Mouse (Mus musculus) neural tube, embryonic 13.5 days (tissue): Measurements from ENCODE around the gene Arhgdia. TPM values are rescaled to one million over a fixed set of nuclear protein-coding genes. Genes with fewer than 3 reads are reported as not detected.

Experiments used
- ATAC-seq: fragments of 200-750 bp; cut with Nextera tagmentation; 2 replicates; pipeline ENCODE4 v1.8.0; 2017; ENCODE audit warnings: low read depth, mild to moderate bottlenecking, moderate TSS enrichment, moderate library complexity
- H3K27ac ChIP-seq: fragments of 300-500 bp; sonication (generic); replicated peaks from 2 replicates; pipeline ENCODE4 v1.5.1; 2015; ENCODE audit warnings: moderate library complexity, mild to moderate bottlenecking, inconsistent platforms
- H3K27me3 ChIP-seq: fragments of 300-500 bp; sonication (generic); 2 replicates; pipeline ENCODE4 v1.6.1; 2015; ENCODE audit warnings: mild to moderate bottlenecking, inconsistent platforms
- H3K36me3 ChIP-seq: fragments of 300-500 bp; sonication (generic); 2 replicates; pipeline ENCODE4 v1.6.1; 2015; ENCODE audit warnings: mild to moderate bottlenecking, inconsistent platforms
- H3K4me1 ChIP-seq: fragments of 300-500 bp; sonication (generic); replicated peaks from 2 replicates; pipeline ENCODE4 v1.6.1; 2015; ENCODE audit warnings: inconsistent platforms
- H3K4me2 ChIP-seq: fragments of 300-500 bp; sonication (generic); 2 replicates; pipeline ENCODE4 v1.6.1; 2015; ENCODE audit warnings: inconsistent platforms, mild to moderate bottlenecking, moderate library complexity
- H3K4me3 ChIP-seq: fragments of 300-500 bp; sonication (generic); 2 replicates; pipeline ENCODE4 v1.5.1; 2015; ENCODE audit warnings: mild to moderate bottlenecking, inconsistent platforms
- H3K9ac ChIP-seq: fragments of 300-500 bp; sonication (generic); 2 replicates; pipeline ENCODE4 v1.6.1; 2015; ENCODE audit warnings: moderate library complexity, mild to moderate bottlenecking, inconsistent platforms
- H3K9me3 ChIP-seq: fragments of 300-500 bp; sonication (generic); 2 replicates; pipeline ENCODE4 v1.6.1; 2016; ENCODE audit warnings: inconsistent platforms
- WGBS: fragments of 180-500 bp; shearing (Covaris S2); methylation state at CpG from one replicate; pipeline ENCODE4 v1.1.7; 2015; 5-methylcytosine and 5-hydroxymethylcytosine counted together
- polyA plus RNA-seq: library from polyadenylated mRNA; unstranded; fragments of >200 nt; fragmentation: Nextera tagmentation; extraction: Ambion mirVana; gene quantifications from 2 replicates; pipeline ENCODE4 v1.2.1, GENCODE M21; 2015

Gene Arhgdia
- polyA plus RNA-seq, 1 experiment from 2014 or later: 543 TPM

GRCm38 (mm10) chr11:120555260-120555659, 26.2 kb downstream of the Arhgdia start:
- H3K4me3 ChIP-seq: no peak overlapping the region
- ATAC-seq: no peak
- no peaks in the 10 kb centered on the region for H3K27me3 ChIP-seq
- 75% methylated on average over 2 of the region's 2 CpGs for WGBS
- H3K9me3 ChIP-seq: no peaks in the 10 kb centered on the region
- H3K9ac ChIP-seq: no peak overlapping the region
- peaks cover 3% of the 10 kb centered on the region for H3K4me1 ChIP-seq
- H3K36me3 ChIP-seq: peaks cover 18% of the 10 kb centered on the region
- no peak overlapping the region for H3K27ac ChIP-seq
- H3K4me2 ChIP-seq: no peak overlapping the region

- no peak for ATAC-seq
- 89% methylated on average over 7 of the region's 7 CpGs for WGBS
- H3K4me2 ChIP-seq: no peak overlapping the region
- no peak overlapping the region for H3K9ac ChIP-seq
- H3K27me3 ChIP-seq: no peaks in the 10 kb centered on the region
- H3K4me3 ChIP-seq: no peak overlapping the region
- peaks cover 14% of the 10 kb centered on the region for H3K36me3 ChIP-seq
- H3K27ac ChIP-seq: no peak overlapping the region
- no peaks in the 10 kb centered on the region for H3K9me3 ChIP-seq
- H3K4me1 ChIP-seq: peaks cover 7% of the 10 kb centered on the region
Observed at GRCm38 (mm10) chr11:120554834-120555233, 26.6 kb downstream of the Arhgdia start.

GRCm38 (mm10) chr11:120552736-120553135, 28.7 kb downstream of the Arhgdia start:
- ATAC-seq: no peak
- no peak overlapping the region for H3K27ac ChIP-seq
- WGBS: 76% methylated on average over 5 of the region's 5 CpGs
- H3K36me3 ChIP-seq: no peaks in the 10 kb centered on the region
- H3K4me2 ChIP-seq: no peak overlapping the region
- no peak overlapping the region for H3K4me3 ChIP-seq
- no peaks in the 10 kb centered on the region for H3K27me3 ChIP-seq
- no peaks in the 10 kb centered on the region for H3K9me3 ChIP-seq
- H3K9ac ChIP-seq: no peak overlapping the region
- peaks cover 20% of the 10 kb centered on the region for H3K4me1 ChIP-seq

GRCm38 (mm10) chr11:120550810-120551440, 30.5 kb downstream of the Arhgdia start, which contains the start of gene Ppp1r27:
Ppp1r27 (minus strand) TSS chr11:120551132.
- peak within 1 kb of the TSS; percentile 91 for H3K4me3 ChIP-seq
- peak within 1 kb of the TSS; percentile 90 for H3K27ac ChIP-seq
- peak within 1 kb of the TSS; percentile 96 for H3K4me2 ChIP-seq
- no peak for ATAC-seq
- WGBS: 94% methylated on average over 28 of the region's 28 CpGs
- peak within 1 kb of the TSS; percentile 98 for H3K9ac ChIP-seq
- no peaks in the 10 kb centered on the region for H3K36me3 ChIP-seq
- H3K27me3 ChIP-seq: no peaks in the 10 kb centered on the region
- H3K9me3 ChIP-seq: no peaks in the 10 kb centered on the region
- H3K4me1 ChIP-seq: peaks cover 29% of the 10 kb centered on the region

- peak; percentile 41; the same call in 1 of the 2 replicates for ATAC-seq
- peaks cover 4% of the 10 kb centered on the region; the same call in 1 of the 2 replicates for H3K36me3 ChIP-seq
- no peaks in the 10 kb centered on the region for H3K27me3 ChIP-seq
- H3K4me2 ChIP-seq: peak overlapping the region; percentile 96
- H3K4me3 ChIP-seq: peak overlapping the region; percentile 91
- H3K9me3 ChIP-seq: no peaks in the 10 kb centered on the region
- H3K27ac ChIP-seq: peak overlapping the region; percentile 90
- H3K4me1 ChIP-seq: peaks cover 33% of the 10 kb centered on the region
- peak overlapping the region; percentile 98 for H3K9ac ChIP-seq
- WGBS: 72% methylated on average over 11 of the region's 11 CpGs
Observed at GRCm38 (mm10) chr11:120549986-120550809, 31.2 kb downstream of the Arhgdia start.

GRCm38 (mm10) chr11:120549168-120549945, 32.1 kb downstream of the Arhgdia start, which contains the start of gene Mcrip1:
Mcrip1 (minus strand) TSS chr11:120549727.
- Histone ChIP-seq H3K4me2 (peak within 1 kb of the TSS; percentile 96), H3K27ac (peak within 1 kb of the TSS; percentile 90), H3K4me3 (peak within 1 kb of the TSS; percentile 91), H3K27me3 (no peaks in the 10 kb centered on the region), H3K9me3 (no peaks in the 10 kb centered on the region), H3K9ac (peak within 1 kb of the TSS; percentile 98), H3K36me3 (peaks cover 13% of the 10 kb centered on the region), H3K4me1 (peaks cover 33% of the 10 kb centered on the region)
- under 1% methylated on average over 56 of the region's 87 CpGs for WGBS
- peak; percentile 91 for ATAC-seq

GRCm38 (mm10) chr11:120548786-120549167, 32.6 kb downstream of the Arhgdia start:
- Histone ChIP-seq H3K4me3 (peak overlapping the region; percentile 91), H3K36me3 (peaks cover 19% of the 10 kb centered on the region), H3K9me3 (no peaks in the 10 kb centered on the region), H3K9ac (peak overlapping the region; percentile 98), H3K4me2 (peak overlapping the region; percentile 96), H3K27me3 (no peaks in the 10 kb centered on the region), H3K27ac (peak overlapping the region; percentile 90), H3K4me1 (peaks cover 33% of the 10 kb centered on the region)
- 32% methylated on average over 7 of the region's 7 CpGs for WGBS
- no peak for ATAC-seq

- ATAC-seq: no peak
- Histone ChIP-seq H3K9me3 (no peaks in the 10 kb centered on the region), H3K4me1 (peaks cover 33% of the 10 kb centered on the region), H3K27ac (no peak overlapping the region), H3K4me3 (peak overlapping the region; percentile 91), H3K4me2 (peak overlapping the region; percentile 96), H3K36me3 (peaks cover 24% of the 10 kb centered on the region), H3K27me3 (no peaks in the 10 kb centered on the region), H3K9ac (peak overlapping the region; percentile 98)
- WGBS: 88% methylated on average over 3 of the region's 3 CpGs
Observed at GRCm38 (mm10) chr11:120548214-120548613, 33.2 kb downstream of the Arhgdia start.

GRCm38 (mm10) chr11:120547469-120547868, 34.0 kb downstream of the Arhgdia start:
- no peak overlapping the region for H3K4me3 ChIP-seq
- no peak overlapping the region for H3K27ac ChIP-seq
- no peaks in the 10 kb centered on the region for H3K9me3 ChIP-seq
- peaks cover 32% of the 10 kb centered on the region for H3K36me3 ChIP-seq
- no peaks in the 10 kb centered on the region for H3K27me3 ChIP-seq
- H3K9ac ChIP-seq: peak overlapping the region; percentile 12; the same call in 1 of the 2 replicates
- no peak for ATAC-seq
- peaks cover 33% of the 10 kb centered on the region for H3K4me1 ChIP-seq
- 0 out of 2 replicates have a peak overlapping the region, but pooled peaks have one; percentile 96 for H3K4me2 ChIP-seq
- 57% methylated on average over 2 of the region's 2 CpGs for WGBS

- Histone ChIP-seq H3K9ac (0 out of 2 replicates have a peak overlapping the region, but pooled peaks have one; percentile 17), H3K27ac (no peak overlapping the region), H3K4me3 (no peak overlapping the region), H3K27me3 (no peaks in the 10 kb centered on the region), H3K36me3 (peaks cover 44% of the 10 kb centered on the region), H3K4me2 (no peak overlapping the region), H3K9me3 (no peaks in the 10 kb centered on the region), H3K4me1 (peaks cover 33% of the 10 kb centered on the region)
- no peak for ATAC-seq
- 96% methylated on average over 3 of the region's 3 CpGs for WGBS
Observed at GRCm38 (mm10) chr11:120545964-120546363, 35.5 kb downstream of the Arhgdia start.

- no peaks in the 10 kb centered on the region for H3K27me3 ChIP-seq
- H3K4me2 ChIP-seq: no peak overlapping the region
- H3K4me1 ChIP-seq: peaks cover 32% of the 10 kb centered on the region
- no peak overlapping the region for H3K27ac ChIP-seq
- 85% methylated on average over 6 of the region's 6 CpGs for WGBS
- no peak for ATAC-seq
- no peak overlapping the region for H3K4me3 ChIP-seq
- H3K36me3 ChIP-seq: peaks cover 44% of the 10 kb centered on the region
- no peak overlapping the region for H3K9ac ChIP-seq
- H3K9me3 ChIP-seq: no peaks in the 10 kb centered on the region
Observed at GRCm38 (mm10) chr11:120542376-120542775, 39.0 kb downstream of the Arhgdia start.
